Mouse (Mus musculus) CH12.LX (cell line): ENCODE data around the gene Bcat1. TPM values are rescaled to one million over a fixed set of nuclear protein-coding genes. Genes with fewer than 3 reads are reported as not detected.

Experiments used
- DNase-seq: peaks from one replicate; pipeline ENCODE4 v3.0.0-alpha.2; 2013; ENCODE audit errors: extremely low read depth
- H3K27ac ChIP-seq: 2 replicates; pipeline ENCODE4 v1.5.1; 2012; ENCODE audit warnings: low read depth, mild to moderate bottlenecking, control low read depth, moderate library complexity; ENCODE audit not compliant: insufficient read depth
- H3K27me3 ChIP-seq: replicated peaks from 2 replicates; pipeline ENCODE3; 2012; ENCODE audit warnings: inconsistent platforms
- H3K36me3 ChIP-seq, 2 experiments: replicated peaks in 1 of 2; 2 replicates each; pipeline versions ENCODE3 to v1.6.1; 2012; ENCODE audit warnings: inconsistent platforms in 1 of 2, low read length in 1 of 2, mild to moderate bottlenecking in 1 of 2, mixed read lengths in 1 of 2, moderate library complexity in 1 of 2; ENCODE audit not compliant: control insufficient read depth in 1 of 2, insufficient read depth in 1 of 2
- H3K4me1 ChIP-seq, 2 experiments: 2 replicates each; pipeline ENCODE4 v1.6.1; 2012; ENCODE audit warnings: inconsistent platforms in 1 of 2, moderate library complexity in 1 of 2; ENCODE audit not compliant: insufficient read depth in 2 of 2, control insufficient read depth in 1 of 2
- H3K4me2 ChIP-seq: 2 replicates; pipeline ENCODE4 v1.6.1; 2012; ENCODE audit warnings: low read depth, mild to moderate bottlenecking, control low read depth; ENCODE audit not compliant: poor library complexity, insufficient read depth, severe bottlenecking
- H3K4me3 ChIP-seq, 3 experiments: fragments of 150-350 bp in 1 of 3; sonication (generic) in 1 of 3; replicated peaks in 1 of 3; 2 replicates each; pipeline versions ENCODE3 to v1.5.1; 2011 to 2012; ENCODE audit warnings: low read depth in 2 of 3, low read length in 2 of 3, mild to moderate bottlenecking in 2 of 3, moderate library complexity in 2 of 3, control low read depth in 1 of 3, improper control_type of control experiment in 1 of 3, inconsistent platforms in 1 of 3, mixed read lengths in 1 of 3; ENCODE audit not compliant: poor library complexity in 1 of 3
- H3K79me2 ChIP-seq: replicated peaks from 2 replicates; pipeline ENCODE4 v1.6.1; 2012; ENCODE audit warnings: mild to moderate bottlenecking, moderate library complexity; ENCODE audit not compliant: control insufficient read depth, poor library complexity, insufficient read depth, severe bottlenecking; ENCODE audit errors: extremely low read depth
- H3K9ac ChIP-seq: 2 replicates; pipeline ENCODE4 v1.6.1; 2012; ENCODE audit warnings: low read depth, mild to moderate bottlenecking, control low read depth, moderate library complexity; ENCODE audit not compliant: insufficient read depth
- H3K9me3 ChIP-seq: replicated peaks from 2 replicates; pipeline ENCODE3; 2012; ENCODE audit warnings: low read length, inconsistent platforms, mixed read lengths
- BHLHE40 ChIP-seq: IDR thresholded peaks from 2 replicates; pipeline ENCODE4 v1.6.1; 2011; ENCODE audit warnings: mild to moderate bottlenecking, low read depth, low read length, improper control_type of control experiment
- CTCF ChIP-seq, 2 experiments: IDR thresholded peaks in 1 of 2; conservative IDR thresholded peaks in 1 of 2; 2 replicates each; pipeline ENCODE4 v1.5.1; 2011 to 2012; ENCODE audit warnings: low read depth in 2 of 2, low read length in 2 of 2, improper control_type of control experiment in 1 of 2, inconsistent platforms in 1 of 2, mild to moderate bottlenecking in 1 of 2, moderate library complexity in 1 of 2
- ETS1 ChIP-seq: conservative IDR thresholded peaks from 2 replicates; pipeline ENCODE4 v1.6.1; 2012; ENCODE audit warnings: low read depth, mild to moderate bottlenecking, inconsistent platforms, low read length, improper control_type of control experiment, moderate library complexity
- HCFC1 ChIP-seq: IDR thresholded peaks from 2 replicates; pipeline ENCODE4 v1.6.1; 2012; ENCODE audit warnings: low read depth, mild to moderate bottlenecking, inconsistent platforms, low read length, improper control_type of control experiment
- IRF4 ChIP-seq: IDR thresholded peaks from 2 replicates; pipeline ENCODE4 v1.6.1; 2014; ENCODE audit warnings: low read depth, mild to moderate bottlenecking, inconsistent platforms, low read length, improper control_type of control experiment
- KAT2A ChIP-seq: IDR thresholded peaks from 2 replicates; pipeline ENCODE4 v1.6.1; 2012; ENCODE audit warnings: low read length, improper control_type of control experiment, inconsistent platforms; ENCODE audit not compliant: insufficient replicate concordance
- MAFK ChIP-seq: IDR thresholded peaks from 2 replicates; pipeline ENCODE4 v1.6.1; 2011; ENCODE audit warnings: low read length, improper control_type of control experiment; ENCODE audit not compliant: insufficient replicate concordance
- MXI1 ChIP-seq: IDR thresholded peaks from 2 replicates; pipeline ENCODE4 v1.6.1; 2011; ENCODE audit warnings: mild to moderate bottlenecking, low read depth, low read length, improper control_type of control experiment
- MYC ChIP-seq: IDR thresholded peaks from 2 replicates; pipeline ENCODE4 v1.6.1; 2011; ENCODE audit warnings: low read depth, mild to moderate bottlenecking, improper control_type of control experiment, low read length
- NELFE ChIP-seq: IDR thresholded peaks from 2 replicates; pipeline ENCODE4 v1.6.1; 2011; ENCODE audit warnings: low read depth, low read length, improper control_type of control experiment
- NRF1 ChIP-seq: IDR thresholded peaks from 2 replicates; pipeline ENCODE4 v1.6.1; 2014; ENCODE audit warnings: low read depth, mild to moderate bottlenecking, inconsistent platforms, low read length, improper control_type of control experiment, moderate library complexity
- POLR2A ChIP-seq: IDR thresholded peaks from 2 replicates; pipeline ENCODE4 v1.6.1; 2011; ENCODE audit warnings: low read depth, mild to moderate bottlenecking, improper control_type of control experiment, low read length
- POLR2AphosphoS2 ChIP-seq: IDR thresholded peaks from 2 replicates; pipeline ENCODE4 v1.6.1; 2011; ENCODE audit warnings: low read depth, low read length, improper control_type of control experiment
- RAD21 ChIP-seq: IDR thresholded peaks from 2 replicates; pipeline ENCODE4 v1.6.1; 2011; ENCODE audit warnings: low read depth, mild to moderate bottlenecking, low read length, improper control_type of control experiment, moderate library complexity
- RCOR1 ChIP-seq: conservative IDR thresholded peaks from 2 replicates; pipeline ENCODE4 v1.6.1; 2012; ENCODE audit warnings: low read depth, mild to moderate bottlenecking, inconsistent platforms, low read length, improper control_type of control experiment
- SIN3A ChIP-seq: IDR thresholded peaks from 2 replicates; pipeline ENCODE4 v1.6.1; 2012; ENCODE audit warnings: low read length, improper control_type of control experiment, inconsistent platforms
- TCF12 ChIP-seq: IDR thresholded peaks from 2 replicates; pipeline ENCODE4 v1.6.1; 2014; ENCODE audit warnings: low read depth, mild to moderate bottlenecking, inconsistent platforms, low read length, improper control_type of control experiment
- ZC3H11A ChIP-seq: IDR thresholded peaks from 2 replicates; pipeline ENCODE4 v1.6.1; 2012; ENCODE audit warnings: low read depth, mild to moderate bottlenecking, inconsistent platforms, low read length, improper control_type of control experiment
- dilution Hi-C: fragments of 300-500 bp; cut with MboI; formaldehyde crosslinking; loops from 2 replicates; pipeline ENCODE4 v1.14.3; 2020; ENCODE audit warnings: low sequenced_read_pairs; ENCODE audit not compliant: extremely low pct_unique_long_range_greater_than_20kb, extremely low pct_ligation_motif_present
- in situ Hi-C: fragments of 300-500 bp; cut with MboI; formaldehyde crosslinking; loops from 3 replicates; pipeline ENCODE4 v1.14.3; 2019; ENCODE audit warnings: low sequenced_read_pairs, low pct_ligation_motif_present, low pct_unique_long_range_greater_than_20kb, mixed read lengths
- polyA plus RNA-seq: library from polyadenylated mRNA; unstranded; fragments of >175 nt; gene quantifications from 2 replicates; pipeline ENCODE4 v1.2.1, GENCODE M21; 2012; ENCODE audit warnings: low read depth; ENCODE audit not compliant: insufficient read length
- total RNA-seq, 2 experiments: library from RNA; depleted of rRNA; stranded (reverse); fragments of 300-350 nt in 1 of 2; fragments of >200 nt in 1 of 2; gene quantifications; 2 replicates each; pipeline ENCODE4 v1.2.3; 2012 to 2014

Bcat1 gene
- total and polyA plus RNA-seq, 3 experiments: 141 to 199 (median 176) TPM

DNA sequence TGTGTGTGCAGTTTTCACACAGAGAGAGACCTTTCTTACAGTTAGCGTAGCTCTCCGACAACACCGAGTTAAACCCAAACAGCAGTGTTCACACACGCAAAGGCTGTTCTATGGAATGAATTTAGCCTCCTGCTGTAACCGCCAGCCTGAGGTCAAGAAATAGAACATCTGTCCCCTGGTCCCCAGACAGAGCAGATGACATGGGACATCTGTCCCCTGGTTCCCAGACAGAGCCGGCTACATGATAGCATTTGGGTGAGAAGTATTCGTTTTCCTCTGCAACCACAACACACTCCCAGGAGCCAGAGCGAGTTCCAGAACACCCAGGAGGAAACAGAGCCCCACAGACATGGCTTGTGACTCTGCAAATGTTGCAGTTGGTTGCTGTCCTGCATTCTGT lies 63.3 kb downstream of the Bcat1 start:
- H3K27me3 ChIP-seq: no peaks in the 10 kb centered on the region
- H3K4me3 ChIP-seq: no peak overlapping the region
- H3K79me2 ChIP-seq: peaks cover 3% of the 10 kb centered on the region; the same call in 1 of the 2 replicates
- no peak for TF ChIP-seq HCFC1
- no peak for TF ChIP-seq POLR2A
- no peak for TF ChIP-seq RCOR1
- no peak for TF ChIP-seq CTCF (conservative IDR thresholded peaks at IDR 0.05 in 1 of 2, IDR thresholded peaks at IDR 0.05 in 1 of 2; ENCODE audit: low read depth in 2 of 2, low read length in 2 of 2)
- no peak for TF ChIP-seq ZC3H11A
- TF ChIP-seq SIN3A: no peak
- TF ChIP-seq TCF12: no peak
- TF ChIP-seq BHLHE40: no peak
- no peak for TF ChIP-seq MXI1
- no peak for TF ChIP-seq RAD21
- no peak for TF ChIP-seq IRF4
- TF ChIP-seq NRF1: no peak
- TF ChIP-seq ETS1: no peak
- no peak for TF ChIP-seq NELFE
- peaks cover 10% of the 10 kb centered on the region for H3K9me3 ChIP-seq
- dilution Hi-C loops (no loop called here), in situ Hi-C loops (no loop called here)
- DNase-seq: no peak
- no peak overlapping the region for H3K9ac ChIP-seq
- H3K4me1 ChIP-seq: no peaks in the 10 kb centered on the region
- no peak overlapping the region for H3K4me2 ChIP-seq
- H3K36me3 ChIP-seq: peaks cover 87 to 99% of the 10 kb centered on the region in 2 experiments
- no peak overlapping the region for H3K27ac ChIP-seq

DNA sequence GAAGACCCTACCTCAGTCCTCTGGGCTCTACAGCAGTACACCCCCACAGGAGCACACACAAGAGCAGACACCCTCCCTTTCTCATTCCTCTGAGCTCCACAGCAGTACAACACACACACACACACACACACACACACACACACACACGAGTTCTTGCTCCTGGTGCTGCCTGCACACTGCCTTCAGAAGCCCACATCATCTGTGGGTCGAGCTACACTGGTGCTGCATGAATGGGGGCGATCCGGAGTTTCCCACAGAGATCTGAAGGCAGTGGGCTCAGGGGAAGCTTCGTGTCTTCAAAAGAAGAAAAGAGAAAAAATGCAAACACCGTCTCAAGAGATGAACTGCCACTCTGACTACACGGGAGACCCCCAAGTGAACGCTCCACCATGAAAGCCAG lies 64.8 kb downstream of the Bcat1 start:
- peaks cover 6% of the 10 kb centered on the region for H3K9me3 ChIP-seq
- in situ Hi-C loops: no loop called here

More for the DNA sequence above, 64.8 kb downstream of the Bcat1 start:
- TF ChIP-seq MYC: no peak
- no peak for TF ChIP-seq ETS1
- no peak for TF ChIP-seq KAT2A
- TF ChIP-seq RAD21: no peak
- TF ChIP-seq POLR2AphosphoS2: no peak
- no peak for TF ChIP-seq MAFK
- Histone ChIP-seq H3K36me3 (peaks cover 84 to 98% of the 10 kb centered on the region in 2 experiments), H3K4me1 (no peaks in the 10 kb centered on the region), H3K9ac (no peak overlapping the region), H3K27me3 (no peaks in the 10 kb centered on the region), H3K79me2 (no peaks in the 10 kb centered on the region), H3K4me2 (no peak overlapping the region), H3K27ac (no peak overlapping the region), H3K4me3 (no peak overlapping the region)
- dilution Hi-C loops: no loop called here
- DNase-seq: no peak
